Mouse (Mus musculus) cerebellum, adult 2 months (tissue): ENCODE results near the gene Enkd1. TPM values are rescaled to one million over a fixed set of nuclear protein-coding genes. Genes with fewer than 3 reads are reported as not detected.

Experiments used
- DNase-seq, 2 experiments: peaks; one replicate each; pipeline ENCODE4 v3.0.0; 2021
- H3K27ac ChIP-seq: fragments of 200-500 bp; 2 replicates; pipeline ENCODE4 v1.5.1; 2012; ENCODE audit warnings: low read length, control low read depth, inconsistent platforms; ENCODE audit not compliant: insufficient read depth
- H3K27me3 ChIP-seq: fragments of 200-500 bp; 2 replicates; pipeline ENCODE4 v1.6.1; 2012; ENCODE audit warnings: inconsistent platforms, mild to moderate bottlenecking, low read length, moderate library complexity; ENCODE audit not compliant: control insufficient read depth, insufficient read depth
- H3K4me1 ChIP-seq: fragments of 200-500 bp; 2 replicates; pipeline ENCODE4 v1.6.1; 2011; ENCODE audit warnings: low read length; ENCODE audit not compliant: control insufficient read depth, insufficient read depth
- H3K4me3 ChIP-seq: fragments of 200-500 bp; replicated peaks from 2 replicates; pipeline ENCODE3; 2011; ENCODE audit warnings: mild to moderate bottlenecking, low read depth, low read length, control low read depth; ENCODE audit not compliant: insufficient read depth
- CTCF ChIP-seq: fragments of 200-500 bp; IDR thresholded peaks from 2 replicates; pipeline ENCODE4 v1.5.1; 2011; ENCODE audit warnings: low read depth, mild to moderate bottlenecking, control low read depth, low read length, moderate library complexity, borderline replicate concordance; ENCODE audit not compliant: insufficient read depth
- POLR2A ChIP-seq: fragments of 200-500 bp; IDR thresholded peaks from 2 replicates; pipeline ENCODE4 v1.6.1; 2011; ENCODE audit warnings: low read length, control low read depth, borderline replicate concordance; ENCODE audit not compliant: insufficient read depth
- WGBS: fragments of 180-500 bp; shearing (Covaris S2); methylation state at CpG from one replicate; pipeline ENCODE4 v1.1.7; 2018; 5-methylcytosine and 5-hydroxymethylcytosine counted together
- polyA plus RNA-seq: library from polyadenylated mRNA; depleted of rRNA; stranded (reverse); fragments of >200 nt; gene quantifications from 2 replicates; pipeline ENCODE4 v1.2.3, GENCODE M21; 2012; rRNA removed

Enkd1 gene
- polyA plus RNA-seq, 1 experiment: 15.3 TPM

DNA sequence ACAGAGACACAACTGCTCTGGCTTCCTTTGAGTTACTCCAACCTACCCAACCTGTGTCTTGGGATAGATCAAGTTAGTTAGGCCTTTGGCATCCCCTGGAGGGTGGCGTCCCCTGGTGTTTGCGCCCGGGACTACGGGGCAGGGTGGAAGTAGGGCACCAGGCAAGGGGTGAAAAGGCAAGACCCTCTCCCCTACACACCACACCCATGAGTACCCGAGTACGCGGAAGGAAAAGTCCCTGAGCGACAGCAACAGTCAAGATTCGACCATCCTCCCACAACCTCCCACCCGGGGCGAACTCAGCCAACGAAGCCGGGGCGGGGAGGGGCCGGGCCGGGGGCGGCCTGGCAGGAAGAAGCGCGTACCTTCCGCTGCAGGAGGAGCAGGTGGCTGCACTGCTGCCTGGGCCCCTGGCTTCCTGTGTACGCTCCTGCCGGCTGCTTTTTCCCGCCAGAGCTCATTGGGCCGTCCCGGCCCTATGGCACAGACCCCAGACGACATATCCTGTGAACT, 22.2 kb downstream of the Enkd1 start, which contains the start of gene Carmil2:
Gene Carmil2, plus strand, starts transcription at position 479 of the 513 bp plus-strand sequence.
- Histone ChIP-seq H3K27me3 (no peaks in the 10 kb centered on the region), H3K27ac (no peak within 1 kb of the TSS), H3K4me3 (peak within 1 kb of the TSS; percentile 8), H3K4me1 (peaks cover 7% of the 10 kb centered on the region; the same call in 1 of the 2 replicates)
- TF ChIP-seq CTCF (peak; percentile 73), POLR2A (no peak)
- 5% methylated on average over 26 of the region's 26 CpGs for WGBS
- peak in 1 of 2 experiments; percentile 60 for DNase-seq

DNA sequence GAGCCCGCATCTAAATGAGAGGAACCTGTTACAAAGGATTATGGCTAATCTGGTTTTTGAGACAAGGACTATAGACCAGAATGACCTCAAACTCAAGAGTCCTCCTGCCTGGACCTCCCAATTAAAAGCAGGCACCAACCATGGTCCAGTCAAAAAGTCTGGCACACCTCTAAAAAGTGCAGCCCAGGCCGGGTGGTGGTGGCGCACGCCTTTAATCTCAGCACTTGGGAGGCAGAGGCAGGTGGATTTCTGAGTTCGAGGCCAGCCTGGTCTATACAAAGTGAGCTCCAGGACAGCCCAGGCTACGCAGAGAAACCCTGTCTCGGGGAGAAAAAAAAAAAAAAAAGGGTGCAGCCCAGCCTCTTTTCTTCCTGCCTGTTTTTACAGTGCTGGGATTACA, 22.7 kb downstream of the Enkd1 start:
- no peak for TF ChIP-seq POLR2A
- no peak for TF ChIP-seq CTCF
- H3K4me3 ChIP-seq: no peak overlapping the region
- H3K4me1 ChIP-seq: peaks cover 7% of the 10 kb centered on the region; the same call in 1 of the 2 replicates
- DNase-seq: no peak
- no peaks in the 10 kb centered on the region for H3K27me3 ChIP-seq
- no peak overlapping the region for H3K27ac ChIP-seq
- WGBS: 81% methylated on average over 7 of the region's 7 CpGs

DNA sequence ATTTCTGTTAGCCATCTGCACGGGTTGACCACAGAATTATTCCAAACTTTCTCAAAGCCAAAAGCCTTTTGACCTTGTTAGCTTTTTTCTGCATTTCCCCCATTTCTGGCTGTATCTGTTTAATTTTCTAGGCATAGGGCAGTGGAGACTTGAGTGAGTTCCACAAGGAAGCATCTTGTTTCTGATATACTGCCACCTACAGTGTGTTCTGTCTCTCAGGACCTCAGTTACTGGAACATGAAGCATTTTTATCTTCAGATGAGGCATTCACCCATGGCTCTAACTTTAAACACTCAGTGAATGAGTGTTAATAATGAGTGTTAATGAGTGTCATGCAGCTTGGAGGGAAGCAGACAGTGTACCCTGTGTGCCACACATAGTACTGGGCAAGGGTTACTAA, 30.1 kb downstream of the Enkd1 start:
- Histone ChIP-seq H3K27ac (no peak overlapping the region), H3K4me1 (no peaks in the 10 kb centered on the region)
- 80% methylated on average over 1 of the region's 1 CpGs for WGBS

DNA sequence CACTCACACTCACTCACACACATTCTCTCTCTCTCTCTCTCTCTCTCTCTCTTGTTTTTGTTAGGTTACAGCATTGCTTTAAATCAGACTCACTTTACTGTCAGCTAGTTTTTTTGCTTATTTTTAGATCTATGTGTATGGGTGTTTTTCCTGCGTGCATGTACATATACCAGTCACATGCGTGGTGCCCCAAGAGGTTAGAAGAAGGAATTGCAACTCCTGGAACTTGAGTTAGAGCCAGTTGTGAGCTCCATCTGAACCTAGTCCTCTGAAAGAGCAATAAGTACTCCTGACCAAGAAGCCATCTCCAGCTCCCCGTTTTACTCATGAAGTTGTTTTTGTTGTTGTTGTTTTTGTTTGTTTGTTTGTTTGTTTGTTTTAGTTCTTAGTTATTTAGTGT, 46.8 kb downstream of the Enkd1 start:
- no peaks in the 10 kb centered on the region for H3K4me1 ChIP-seq
- H3K27ac ChIP-seq: no peak overlapping the region
- no peaks in the 10 kb centered on the region for H3K27me3 ChIP-seq
- DNase-seq: peak in 1 of 2 experiments; percentile 40
- TF ChIP-seq CTCF (peak; percentile 42; the same call in 1 of the 2 replicates), POLR2A (no peak)
- 49% methylated on average over 3 of the region's 3 CpGs for WGBS
- no peak overlapping the region for H3K4me3 ChIP-seq

More for the DNA sequence above, 30.1 kb downstream of the Enkd1 start:
- TF ChIP-seq POLR2A (no peak), CTCF (peak; percentile 5; the same call in 1 of the 2 replicates)
- H3K27me3 ChIP-seq: no peaks in the 10 kb centered on the region; the same call in 1 of the 2 replicates
- no peak overlapping the region for H3K4me3 ChIP-seq
- DNase-seq: no peak

DNA sequence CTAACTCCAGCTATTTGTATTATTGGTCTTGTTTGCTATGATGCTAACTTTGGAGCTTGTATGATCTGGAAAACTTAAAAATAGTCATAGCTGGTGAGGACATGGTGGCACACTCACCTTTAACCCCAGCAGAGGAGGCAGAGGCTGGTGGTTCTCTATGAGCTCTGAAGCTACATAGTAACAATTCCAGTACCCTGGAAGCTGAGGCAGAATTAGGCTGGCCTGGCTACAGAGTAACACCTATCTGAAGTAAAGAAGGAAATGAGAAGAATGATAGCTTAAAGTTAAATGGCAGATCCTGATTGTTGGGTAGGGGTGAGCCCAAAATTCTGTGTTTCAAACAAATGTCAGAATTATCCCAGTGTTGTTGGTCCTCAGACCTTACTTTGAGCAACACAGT, 50.4 kb downstream of the Enkd1 start:
- DNase-seq: no peak
- Histone ChIP-seq H3K4me3 (no peak overlapping the region), H3K27ac (no peak overlapping the region), H3K4me1 (no peaks in the 10 kb centered on the region), H3K27me3 (no peaks in the 10 kb centered on the region)
- no peak for TF ChIP-seq POLR2A
- TF ChIP-seq CTCF: no peak

Other genes with a start within 250 kb of the Enkd1 start
- 286 and 297 TPM in 2 replicates for gene Tppp3, start 236.7 kb downstream of the Enkd1 start, polyA plus RNA-seq
- 64.7 and 67.9 TPM in 2 replicates for gene Zdhhc1, start 211.3 kb downstream of the Enkd1 start, polyA plus RNA-seq
- 0.08 TPM in 1 of 2 replicates, not detected in the other for gene Hsd11b2, start 189.5 kb downstream of the Enkd1 start, polyA plus RNA-seq
- 333 and 336 TPM in 2 replicates for gene Atp6v0d1, start 142.2 kb downstream of the Enkd1 start, polyA plus RNA-seq
- gene Ripor1, start 103.0 kb downstream of the Enkd1 start, polyA plus RNA-seq: 33.4 and 35.9 TPM in 2 replicates
- gene Ctcf, start 71.6 kb downstream of the Enkd1 start, polyA plus RNA-seq: 41.6 and 45.7 TPM in 2 replicates
- 0.36 and 1.00 TPM in 2 replicates for gene Agrp, start 70.8 kb downstream of the Enkd1 start, polyA plus RNA-seq
- 69.8 and 72.1 TPM in 2 replicates for gene Carmil2, start 21.9 kb downstream of the Enkd1 start, polyA plus RNA-seq
- gene Acd, start 7.1 kb downstream of the Enkd1 start, polyA plus RNA-seq: 56.3 and 56.8 TPM in 2 replicates
- 128 and 137 TPM in 2 replicates for gene Pard6a, start 7.1 kb downstream of the Enkd1 start, polyA plus RNA-seq
- 0.51 TPM in 2 replicates for gene 4933405L10Rik, start 555 bp downstream of the Enkd1 start, polyA plus RNA-seq
- 20.7 and 21.4 TPM in 2 replicates for gene Gfod2, start 50.5 kb upstream of the Enkd1 start, polyA plus RNA-seq
- gene Ranbp10, start 119.1 kb upstream of the Enkd1 start, polyA plus RNA-seq: 30.5 and 32.1 TPM in 2 replicates
- 0.25 and 0.98 TPM in 2 replicates for gene Tsnaxip1, start 119.5 kb upstream of the Enkd1 start, polyA plus RNA-seq
- 27.8 and 30.8 TPM in 2 replicates for gene Cenpt, start 145.1 kb upstream of the Enkd1 start, polyA plus RNA-seq
- 52.0 and 53.5 TPM in 2 replicates for gene Thap11, start 146.9 kb upstream of the Enkd1 start, polyA plus RNA-seq
- 104 and 111 TPM in 2 replicates for gene Nutf2, start 152.4 kb upstream of the Enkd1 start, polyA plus RNA-seq
- gene Edc4, start 172.7 kb upstream of the Enkd1 start, polyA plus RNA-seq: 75.5 and 81.8 TPM in 2 replicates
- 4.7 and 5.3 TPM in 2 replicates for gene Nrn1l, start 185.4 kb upstream of the Enkd1 start, polyA plus RNA-seq
- gene Pskh1, start 192.2 kb upstream of the Enkd1 start, polyA plus RNA-seq: 13.6 and 14.1 TPM in 2 replicates
- gene Ctrl, start 225.7 kb upstream of the Enkd1 start, polyA plus RNA-seq: 2.6 and 3.4 TPM in 2 replicates
- gene Psmb10, start 230.2 kb upstream of the Enkd1 start, polyA plus RNA-seq: 84.3 and 89.4 TPM in 2 replicates
- gene Lcat, start 235.2 kb upstream of the Enkd1 start, polyA plus RNA-seq: 106 and 110 TPM in 2 replicates